Mouse (Mus musculus): ENCODE data around the gene Gatad2a. TPM values are rescaled to one million over a fixed set of nuclear protein-coding genes. Genes with fewer than 3 reads are reported as not detected.
A peak's percentile ranks its signal among the peaks of the same experiment; 100 is the strongest.

The Gatad2a gene
- polyA plus RNA-seq (2014; fragmentation: Nextera tagmentation; extraction: Ambion mirVana), result 64.4 and 78.8 TPM in 2 replicates

GRCm38 (mm10) chr8:69995776-69996588, at the start of gene Gatad2a:
Gatad2a (minus strand) TSS chr8:69996384.
- no peaks in the 10 kb centered on the region for H3K9me3 ChIP-seq (replicated peaks; ENCODE audit: control insufficient read depth, low read length)
- H3K4me2 ChIP-seq (ENCODE audit: low read depth, low read length), result peak within 1 kb of the TSS; percentile 82
- H3K36me3 ChIP-seq (replicated peaks; ENCODE audit: control insufficient read depth, insufficient read depth, low read depth, low read length), result no peaks in the 10 kb centered on the region
- no peaks in the 10 kb centered on the region for H3K27me3 ChIP-seq (ENCODE audit: control insufficient read depth, insufficient read depth, low read length)
- no peaks in the 10 kb centered on the region for H3K4me1 ChIP-seq (ENCODE audit: control insufficient read depth, insufficient read depth, low read length)
- H3K9ac ChIP-seq (replicated peaks; ENCODE audit: low read length), result peak within 1 kb of the TSS; percentile 70
- peak; percentile 100 for ATAC-seq (replicated peaks; ENCODE audit: insufficient number of reproducible peaks, low FRiP score, low TSS enrichment, low read depth)
- H3K27ac ChIP-seq (replicated peaks; ENCODE audit: low read depth, low read length), result peak within 1 kb of the TSS; percentile 76
- under 1% methylated on average over 69 of the region's 87 CpGs for WGBS
- peak within 1 kb of the TSS; percentile 89 for H3K4me3 ChIP-seq (ENCODE audit: low read depth, low read length)
- peak; percentile 100 for DNase-seq (ENCODE audit: low spot score)

- DNase-seq (ENCODE audit: low spot score), result no peak
- no peak overlapping the region for H3K4me2 ChIP-seq (ENCODE audit: low read depth, low read length)
- WGBS, result 86% methylated on average over 5 of the region's 5 CpGs
- H3K9ac ChIP-seq (replicated peaks; ENCODE audit: low read length), result peak overlapping the region; percentile 96
- H3K4me1 ChIP-seq (ENCODE audit: control insufficient read depth, insufficient read depth, low read length), result no peaks in the 10 kb centered on the region
- H3K4me3 ChIP-seq (ENCODE audit: low read depth, low read length), result no peak overlapping the region; the same call in 1 of the 2 replicates
- no peaks in the 10 kb centered on the region for H3K36me3 ChIP-seq (replicated peaks; ENCODE audit: control insufficient read depth, insufficient read depth, low read depth, low read length)
- no peak overlapping the region for H3K27ac ChIP-seq (replicated peaks; ENCODE audit: low read depth, low read length)
- H3K27me3 ChIP-seq (ENCODE audit: control insufficient read depth, insufficient read depth, low read length), result no peaks in the 10 kb centered on the region
- no peak for ATAC-seq (replicated peaks; ENCODE audit: insufficient number of reproducible peaks, low FRiP score, low TSS enrichment, low read depth)
- no peaks in the 10 kb centered on the region for H3K9me3 ChIP-seq (replicated peaks; ENCODE audit: control insufficient read depth, low read length)
Observed at GRCm38 (mm10) chr8:70043996-70044395, 47.8 kb upstream of the Gatad2a start.

- WGBS, result under 1% methylated on average over 64 of the region's 65 CpGs
- peak within 1 kb of the TSS; percentile 90 for H3K4me2 ChIP-seq (ENCODE audit: low read depth, low read length)
- ATAC-seq (replicated peaks; ENCODE audit: insufficient number of reproducible peaks, low FRiP score, low TSS enrichment, low read depth), result peak; percentile 93
Observed at GRCm38 (mm10) chr8:70042583-70043455, 46.6 kb upstream of the Gatad2a start, which contains the start of the genes Mau2 and Sugp1. Mau2 (minus strand) TSS chr8:70042734. Sugp1 (plus strand) TSS chr8:70042813.

GRCm38 (mm10) chr8:70041885-70042546, 45.8 kb upstream of the Gatad2a start:
- Histone ChIP-seq H3K4me3 (ENCODE audit: low read depth, low read length) (peak overlapping the region; percentile 93), H3K27ac (replicated peaks; ENCODE audit: low read depth, low read length) (no peak overlapping the region), H3K27me3 (ENCODE audit: control insufficient read depth, insufficient read depth, low read length) (no peaks in the 10 kb centered on the region), H3K36me3 (replicated peaks; ENCODE audit: control insufficient read depth, insufficient read depth, low read depth, low read length) (no peaks in the 10 kb centered on the region), H3K9ac (replicated peaks; ENCODE audit: low read length) (peak overlapping the region; percentile 96), H3K4me2 (ENCODE audit: low read depth, low read length) (peak overlapping the region; percentile 90), H3K4me1 (ENCODE audit: control insufficient read depth, insufficient read depth, low read length) (no peaks in the 10 kb centered on the region), H3K9me3 (replicated peaks; ENCODE audit: control insufficient read depth, low read length) (no peaks in the 10 kb centered on the region)
- DNase-seq (ENCODE audit: low spot score), result peak; percentile 3
- WGBS, result 2% methylated on average over 44 of the region's 47 CpGs
- peak; percentile 10; the same call in 1 of the 2 replicates for ATAC-seq (replicated peaks; ENCODE audit: insufficient number of reproducible peaks, low FRiP score, low TSS enrichment, low read depth)

More at GRCm38 (mm10) chr8:70042583-70043455, 46.6 kb upstream of the Gatad2a start, which contains the start of the genes Mau2 and Sugp1:
- peak; percentile 97 for DNase-seq (ENCODE audit: low spot score)
- Histone ChIP-seq H3K4me1 (ENCODE audit: control insufficient read depth, insufficient read depth, low read length) (no peaks in the 10 kb centered on the region), H3K27me3 (ENCODE audit: control insufficient read depth, insufficient read depth, low read length) (no peaks in the 10 kb centered on the region), H3K36me3 (replicated peaks; ENCODE audit: control insufficient read depth, insufficient read depth, low read depth, low read length) (no peaks in the 10 kb centered on the region), H3K27ac (replicated peaks; ENCODE audit: low read depth, low read length) (no peak within 1 kb of the TSS), H3K9ac (replicated peaks; ENCODE audit: low read length) (peak within 1 kb of the TSS; percentile 96), H3K9me3 (replicated peaks; ENCODE audit: control insufficient read depth, low read length) (no peaks in the 10 kb centered on the region), H3K4me3 (ENCODE audit: low read depth, low read length) (peak within 1 kb of the TSS; percentile 93)

- Histone ChIP-seq H3K36me3 (replicated peaks; ENCODE audit: control insufficient read depth, insufficient read depth, low read depth, low read length) (no peaks in the 10 kb centered on the region), H3K4me2 (ENCODE audit: low read depth, low read length) (no peak overlapping the region), H3K9me3 (replicated peaks; ENCODE audit: control insufficient read depth, low read length) (no peaks in the 10 kb centered on the region), H3K9ac (replicated peaks; ENCODE audit: low read length) (no peak overlapping the region), H3K27me3 (ENCODE audit: control insufficient read depth, insufficient read depth, low read length) (no peaks in the 10 kb centered on the region), H3K4me1 (ENCODE audit: control insufficient read depth, insufficient read depth, low read length) (no peaks in the 10 kb centered on the region), H3K4me3 (ENCODE audit: low read depth, low read length) (no peak overlapping the region), H3K27ac (replicated peaks; ENCODE audit: low read depth, low read length) (no peak overlapping the region)
- no peak for ATAC-seq (replicated peaks; ENCODE audit: insufficient number of reproducible peaks, low FRiP score, low TSS enrichment, low read depth)
- WGBS, result 92% methylated on average over 1 of the region's 1 CpGs
- DNase-seq (ENCODE audit: low spot score), result no peak
Observed at GRCm38 (mm10) chr8:70037994-70038393, 41.8 kb upstream of the Gatad2a start.

GRCm38 (mm10) chr8:70030255-70030654, 34.1 kb upstream of the Gatad2a start:
- Histone ChIP-seq H3K9me3 (replicated peaks; ENCODE audit: control insufficient read depth, low read length) (no peaks in the 10 kb centered on the region), H3K4me2 (ENCODE audit: low read depth, low read length) (no peak overlapping the region), H3K27ac (replicated peaks; ENCODE audit: low read depth, low read length) (no peak overlapping the region), H3K9ac (replicated peaks; ENCODE audit: low read length) (no peak overlapping the region), H3K4me3 (ENCODE audit: low read depth, low read length) (no peak overlapping the region), H3K36me3 (replicated peaks; ENCODE audit: control insufficient read depth, insufficient read depth, low read depth, low read length) (peaks cover 13% of the 10 kb centered on the region), H3K27me3 (ENCODE audit: control insufficient read depth, insufficient read depth, low read length) (no peaks in the 10 kb centered on the region), H3K4me1 (ENCODE audit: control insufficient read depth, insufficient read depth, low read length) (no peaks in the 10 kb centered on the region)
- 94% methylated on average over 1 of the region's 1 CpGs for WGBS
- no peak for ATAC-seq (replicated peaks; ENCODE audit: insufficient number of reproducible peaks, low FRiP score, low TSS enrichment, low read depth)
- DNase-seq (ENCODE audit: low spot score), result no peak

- WGBS, result 100% methylated on average over 2 of the region's 2 CpGs
- H3K36me3 ChIP-seq (replicated peaks; ENCODE audit: control insufficient read depth, insufficient read depth, low read depth, low read length), result peaks cover 21% of the 10 kb centered on the region
Observed at GRCm38 (mm10) chr8:70026151-70026550, 30.0 kb upstream of the Gatad2a start.

More at GRCm38 (mm10) chr8:70026151-70026550, 30.0 kb upstream of the Gatad2a start:
- H3K4me3 ChIP-seq (ENCODE audit: low read depth, low read length), result no peak overlapping the region
- no peak overlapping the region for H3K4me2 ChIP-seq (ENCODE audit: low read depth, low read length)
- DNase-seq (ENCODE audit: low spot score) (no peak), ATAC-seq (replicated peaks; ENCODE audit: insufficient number of reproducible peaks, low FRiP score, low TSS enrichment, low read depth) (no peak)
- no peaks in the 10 kb centered on the region for H3K9me3 ChIP-seq (replicated peaks; ENCODE audit: control insufficient read depth, low read length)
- no peaks in the 10 kb centered on the region for H3K4me1 ChIP-seq (ENCODE audit: control insufficient read depth, insufficient read depth, low read length)
- H3K27me3 ChIP-seq (ENCODE audit: control insufficient read depth, insufficient read depth, low read length), result no peaks in the 10 kb centered on the region
- H3K9ac ChIP-seq (replicated peaks; ENCODE audit: low read length), result no peak overlapping the region
- no peak overlapping the region for H3K27ac ChIP-seq (replicated peaks; ENCODE audit: low read depth, low read length)

Data from embryonic facial prominence, embryonic 11.5 days (tissue).